Mouse (Mus musculus) stomach, embryonic 16.5 days (tissue): ENCODE measurements around the gene Tbc1d22a. TPM values are rescaled to one million over a fixed set of nuclear protein-coding genes. Genes with fewer than 3 reads are reported as not detected.
A peak's percentile ranks its signal among the peaks of the same experiment; 100 is the strongest.

Experiments used
- ATAC-seq: fragments of 200-750 bp; cut with Nextera tagmentation; 2 replicates; pipeline ENCODE4 v1.8.0; 2017; ENCODE audit warnings: moderate number of reproducible peaks, moderate TSS enrichment; ENCODE audit not compliant: insufficient read depth, low FRiP score
- H3K27ac ChIP-seq: fragments of 300-500 bp; sonication (generic); 2 replicates; pipeline ENCODE4 v1.5.1; 2014; ENCODE audit warnings: low read length
- H3K27me3 ChIP-seq: fragments of 300-500 bp; sonication (generic); 2 replicates; pipeline ENCODE4 v1.6.1; 2014; ENCODE audit warnings: low read length, control low read depth, mixed read lengths; ENCODE audit not compliant: control insufficient read depth, insufficient read depth
- H3K36me3 ChIP-seq: fragments of 300-500 bp; sonication (generic); 2 replicates; pipeline ENCODE4 v1.6.1; 2014; ENCODE audit warnings: low read length; ENCODE audit not compliant: control insufficient read depth, insufficient read depth
- H3K4me1 ChIP-seq: fragments of 300-500 bp; sonication (generic); 2 replicates; pipeline ENCODE4 v1.6.1; 2014; ENCODE audit warnings: low read length, control low read depth, mixed read lengths; ENCODE audit not compliant: control insufficient read depth, insufficient read depth
- H3K4me2 ChIP-seq: fragments of 300-500 bp; sonication (generic); 2 replicates; pipeline ENCODE4 v1.6.1; 2014; ENCODE audit warnings: low read depth, low read length, mixed read lengths
- H3K4me3 ChIP-seq: fragments of 300-500 bp; sonication (generic); replicated peaks from 2 replicates; pipeline ENCODE4 v1.5.1; 2014; ENCODE audit warnings: mild to moderate bottlenecking, low read length
- H3K9ac ChIP-seq: fragments of 300-500 bp; sonication (generic); 2 replicates; pipeline ENCODE4 v1.6.1; 2014; ENCODE audit warnings: low read length
- H3K9me3 ChIP-seq: fragments of 300-500 bp; sonication (generic); replicated peaks from 2 replicates; pipeline ENCODE4 v1.6.1; 2016; ENCODE audit warnings: low read length, control low read depth; ENCODE audit not compliant: control insufficient read depth
- WGBS: fragments of 180-500 bp; shearing (Covaris S2); extraction: QIAGEN DNeasy Blood & Tissue Kit; methylation state at CpG from one replicate; pipeline ENCODE4 v1.1.7; 2014; 5-methylcytosine and 5-hydroxymethylcytosine counted together
- polyA plus RNA-seq: library from polyadenylated mRNA; unstranded; fragments of >200 nt; fragmentation: Nextera tagmentation; extraction: Ambion mirVana; gene quantifications from 2 replicates; pipeline ENCODE4 v1.2.1, GENCODE M21; 2015

The Tbc1d22a gene
- polyA plus RNA-seq, 1 experiment from 2014 or later = 12.0 TPM

- Histone ChIP-seq H3K36me3 (no peaks in the 10 kb centered on the region), H3K27me3 (no peaks in the 10 kb centered on the region), H3K27ac (no peak overlapping the region), H3K4me2 (no peak overlapping the region), H3K9me3 (no peaks in the 10 kb centered on the region), H3K4me3 (no peak overlapping the region), H3K9ac (no peak overlapping the region), H3K4me1 (no peaks in the 10 kb centered on the region)
- 64% methylated on average over 2 of the region's 2 CpGs for WGBS
- ATAC-seq = no peak
Measured at GRCm38 (mm10) chr15:86355857-86356256, 141.6 kb downstream of the Tbc1d22a start.

GRCm38 (mm10) chr15:86360376-86360775, 146.1 kb downstream of the Tbc1d22a start:
- Histone ChIP-seq H3K9ac (no peak overlapping the region), H3K9me3 (no peaks in the 10 kb centered on the region), H3K4me3 (no peak overlapping the region), H3K4me2 (no peak overlapping the region), H3K27ac (no peak overlapping the region), H3K27me3 (no peaks in the 10 kb centered on the region), H3K36me3 (no peaks in the 10 kb centered on the region), H3K4me1 (no peaks in the 10 kb centered on the region)
- WGBS = 63% methylated on average over 3 of the region's 3 CpGs
- no peak for ATAC-seq

- WGBS = 76% methylated on average over 10 of the region's 10 CpGs
- no peak overlapping the region for H3K9ac ChIP-seq
Measured at GRCm38 (mm10) chr15:86362306-86363150, 148.3 kb downstream of the Tbc1d22a start.

GRCm38 (mm10) chr15:86363841-86364295, 149.6 kb downstream of the Tbc1d22a start:
- no peaks in the 10 kb centered on the region for H3K9me3 ChIP-seq
- no peak overlapping the region for H3K27ac ChIP-seq
- no peak for ATAC-seq
- 76% methylated on average over 4 of the region's 4 CpGs for WGBS
- H3K4me2 ChIP-seq = no peak overlapping the region
- H3K27me3 ChIP-seq = no peaks in the 10 kb centered on the region
- H3K36me3 ChIP-seq = no peaks in the 10 kb centered on the region
- no peaks in the 10 kb centered on the region for H3K4me1 ChIP-seq
- H3K9ac ChIP-seq = no peak overlapping the region
- no peak overlapping the region for H3K4me3 ChIP-seq

More at GRCm38 (mm10) chr15:86362306-86363150, 148.3 kb downstream of the Tbc1d22a start:
- Histone ChIP-seq H3K4me1 (no peaks in the 10 kb centered on the region), H3K36me3 (no peaks in the 10 kb centered on the region), H3K27ac (no peak overlapping the region), H3K27me3 (no peaks in the 10 kb centered on the region), H3K4me3 (no peak overlapping the region), H3K4me2 (no peak overlapping the region), H3K9me3 (no peaks in the 10 kb centered on the region)
- ATAC-seq = no peak

- Histone ChIP-seq H3K36me3 (no peaks in the 10 kb centered on the region), H3K27me3 (no peaks in the 10 kb centered on the region), H3K9me3 (no peaks in the 10 kb centered on the region), H3K27ac (no peak overlapping the region), H3K4me2 (no peak overlapping the region), H3K4me3 (no peak overlapping the region), H3K9ac (no peak overlapping the region), H3K4me1 (no peaks in the 10 kb centered on the region)
- WGBS = 86% methylated on average over 10 of the region's 10 CpGs
- ATAC-seq = no peak
Measured at GRCm38 (mm10) chr15:86364948-86365658, 150.8 kb downstream of the Tbc1d22a start.

- H3K27me3 ChIP-seq = no peaks in the 10 kb centered on the region
- H3K4me3 ChIP-seq = no peak overlapping the region
- WGBS = 79% methylated on average over 4 of the region's 4 CpGs
- no peaks in the 10 kb centered on the region for H3K9me3 ChIP-seq
- no peak overlapping the region for H3K27ac ChIP-seq
- no peaks in the 10 kb centered on the region for H3K4me1 ChIP-seq
- 0 out of 2 replicates have a peak, but pooled peaks have one; percentile 25 for ATAC-seq
- peak overlapping the region; percentile 21; the same call in 1 of the 2 replicates for H3K9ac ChIP-seq
- H3K36me3 ChIP-seq = no peaks in the 10 kb centered on the region
- H3K4me2 ChIP-seq = no peak overlapping the region
Measured at GRCm38 (mm10) chr15:86366726-86367125, 152.5 kb downstream of the Tbc1d22a start.

- H3K4me2 ChIP-seq = no peak overlapping the region
- no peaks in the 10 kb centered on the region for H3K36me3 ChIP-seq
- H3K9me3 ChIP-seq = no peaks in the 10 kb centered on the region
- no peak for ATAC-seq
- WGBS = 57% methylated on average over 8 of the region's 8 CpGs
- no peak overlapping the region for H3K4me3 ChIP-seq
- H3K27ac ChIP-seq = no peak overlapping the region
- no peaks in the 10 kb centered on the region for H3K4me1 ChIP-seq
- H3K9ac ChIP-seq = no peak overlapping the region
- no peaks in the 10 kb centered on the region for H3K27me3 ChIP-seq
Measured at GRCm38 (mm10) chr15:86367247-86367646, 153.0 kb downstream of the Tbc1d22a start.

- ATAC-seq = no peak
- 75% methylated on average over 3 of the region's 3 CpGs for WGBS
Measured at GRCm38 (mm10) chr15:86370846-86371245, 156.6 kb downstream of the Tbc1d22a start.

GRCm38 (mm10) chr15:86375262-86375661, 161.0 kb downstream of the Tbc1d22a start:
- Histone ChIP-seq H3K27ac (no peak overlapping the region), H3K27me3 (no peaks in the 10 kb centered on the region), H3K36me3 (no peaks in the 10 kb centered on the region), H3K4me1 (no peaks in the 10 kb centered on the region), H3K4me3 (no peak overlapping the region), H3K9ac (no peak overlapping the region), H3K4me2 (no peak overlapping the region), H3K9me3 (no peaks in the 10 kb centered on the region)
- ATAC-seq = no peak
- 63% methylated on average over 3 of the region's 3 CpGs for WGBS

More at GRCm38 (mm10) chr15:86370846-86371245, 156.6 kb downstream of the Tbc1d22a start:
- no peaks in the 10 kb centered on the region for H3K9me3 ChIP-seq
- no peaks in the 10 kb centered on the region for H3K36me3 ChIP-seq
- no peak overlapping the region for H3K9ac ChIP-seq
- H3K27me3 ChIP-seq = no peaks in the 10 kb centered on the region
- H3K4me3 ChIP-seq = no peak overlapping the region
- no peak overlapping the region for H3K27ac ChIP-seq
- H3K4me1 ChIP-seq = no peaks in the 10 kb centered on the region
- no peak overlapping the region for H3K4me2 ChIP-seq
